Mouse (Mus musculus): Measurements from ENCODE around the gene Gm1113.

DNA sequence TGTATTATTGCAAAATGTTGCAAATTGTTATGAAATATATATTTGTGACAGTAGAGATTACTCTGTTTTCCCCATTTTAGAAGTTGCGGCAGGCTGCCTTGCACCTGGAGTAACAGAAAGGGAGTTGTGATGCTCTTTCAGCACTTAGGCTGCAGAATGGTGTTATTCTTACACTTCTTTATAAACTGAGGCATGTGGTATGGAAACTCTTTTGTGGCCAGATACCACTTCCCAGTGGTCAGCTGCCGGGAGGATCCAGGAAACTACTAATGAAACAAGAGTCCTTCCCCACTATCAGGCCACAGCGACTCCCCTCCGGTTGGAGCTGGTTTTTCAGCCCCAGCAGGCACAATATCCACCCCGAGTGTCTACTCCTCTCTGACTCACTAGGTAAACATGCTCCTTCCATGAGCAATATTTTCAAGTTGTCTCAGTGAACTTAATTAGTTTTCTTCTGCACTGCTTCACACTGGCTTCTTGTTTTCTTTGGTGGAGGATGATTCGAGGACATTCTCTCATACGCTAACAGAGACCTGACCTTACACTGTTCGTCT, 50.7 kb downstream of the Gm1113 start:
- no peak for TF ChIP-seq CTCF (IDR thresholded peaks at IDR 0.05; ENCODE audit: borderline replicate concordance, extremely low read depth, insufficient read depth, insufficient read length)
- TF ChIP-seq POLR2A (IDR thresholded peaks at IDR 0.05; ENCODE audit: borderline replicate concordance, extremely low read depth, insufficient read depth, insufficient read length, poor library complexity, severe bottlenecking) = no peak
